Mouse (Mus musculus) cortical plate, adult 2 months (tissue): ENCODE measurements around the gene Nphp3. TPM values are rescaled to one million over a fixed set of nuclear protein-coding genes. Genes with fewer than 3 reads are reported as not detected.

ENCODE experiments used
- H3K27ac ChIP-seq: fragments of 200-500 bp; 2 replicates; pipeline ENCODE4 v1.5.1; 2012; ENCODE audit warnings: low read length, control low read depth, inconsistent platforms; ENCODE audit not compliant: insufficient read depth
- H3K4me1 ChIP-seq: fragments of 200-500 bp; 2 replicates; pipeline ENCODE4 v1.6.1; 2011; ENCODE audit warnings: low read length; ENCODE audit not compliant: control insufficient read depth, insufficient read depth
- H3K4me3 ChIP-seq: fragments of 200-500 bp; 2 replicates; pipeline ENCODE4 v1.5.1; 2011; ENCODE audit warnings: mild to moderate bottlenecking, low read length, control low read depth; ENCODE audit not compliant: insufficient read depth
- CTCF ChIP-seq: fragments of 200-500 bp; IDR thresholded peaks from 2 replicates; pipeline ENCODE4 v1.5.1; 2011; ENCODE audit warnings: mild to moderate bottlenecking, control low read depth, low read length; ENCODE audit not compliant: insufficient read depth; ENCODE audit errors: extremely low read depth
- POLR2A ChIP-seq: fragments of 200-500 bp; IDR thresholded peaks from 2 replicates; pipeline ENCODE4 v1.6.1; 2011; ENCODE audit warnings: mild to moderate bottlenecking, low read length, control low read depth; ENCODE audit not compliant: insufficient read depth; ENCODE audit errors: extremely low read depth
- polyA plus RNA-seq: library from polyadenylated mRNA; depleted of rRNA; stranded (reverse); fragments of >200 nt; gene quantifications from 2 replicates; pipeline ENCODE4 v1.2.3, GENCODE M21; 2012

The Nphp3 gene
- polyA plus RNA-seq, 1 experiment = 8.9 TPM

DNA sequence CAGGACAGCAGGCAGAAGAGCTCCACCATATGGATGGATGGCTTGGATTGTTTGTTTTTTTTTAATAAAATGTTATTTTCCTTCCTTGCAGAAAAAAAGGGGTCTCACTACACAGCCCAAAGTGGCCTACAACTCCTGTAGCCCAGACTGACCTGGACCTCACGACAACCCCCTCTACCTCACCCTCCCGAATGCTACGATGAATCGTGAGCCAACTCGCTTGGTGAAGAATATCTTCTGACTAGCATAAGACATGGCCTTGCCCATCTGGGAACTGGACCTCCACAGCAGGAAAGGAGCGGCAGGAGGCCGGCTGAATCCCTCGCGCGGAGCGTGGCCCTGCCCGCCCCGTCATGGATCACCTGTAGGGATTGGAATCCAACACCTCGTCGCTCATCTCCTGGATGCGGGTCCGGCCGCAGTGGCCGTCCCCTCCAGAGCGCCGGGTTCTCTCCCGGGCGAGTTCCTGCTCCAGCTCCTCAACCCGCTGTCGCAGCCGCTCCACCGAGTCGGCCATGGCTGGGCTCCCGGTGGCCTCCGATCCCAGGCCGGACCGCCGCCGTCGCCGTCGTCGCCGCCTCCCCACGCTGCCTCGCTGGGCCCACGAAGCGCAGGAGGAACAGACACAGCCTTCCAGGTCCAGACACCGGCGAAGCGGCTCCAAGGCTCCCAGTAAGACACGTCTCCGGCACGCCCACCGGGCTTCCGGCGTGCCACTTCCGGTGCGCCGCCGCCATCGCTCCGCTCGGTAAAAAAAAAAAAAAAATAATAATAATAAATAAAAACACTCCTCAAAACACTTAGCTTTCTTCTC lies 60.3 kb downstream of the Nphp3 start, which contains the start of gene Uba5:
Uba5 (minus strand) TSS at position 705 of the 814 bp plus-strand sequence.
- Histone ChIP-seq H3K4me1 (peaks cover 5% of the 10 kb centered on the region; the same call in 1 of the 2 replicates), H3K4me3 (peak within 1 kb of the TSS; percentile 70), H3K27ac (peak within 1 kb of the TSS; percentile 1; the same call in 1 of the 2 replicates)
- TF ChIP-seq CTCF (no peak), POLR2A (peak; percentile 49; the same call in 1 of the 2 replicates)

DNA sequence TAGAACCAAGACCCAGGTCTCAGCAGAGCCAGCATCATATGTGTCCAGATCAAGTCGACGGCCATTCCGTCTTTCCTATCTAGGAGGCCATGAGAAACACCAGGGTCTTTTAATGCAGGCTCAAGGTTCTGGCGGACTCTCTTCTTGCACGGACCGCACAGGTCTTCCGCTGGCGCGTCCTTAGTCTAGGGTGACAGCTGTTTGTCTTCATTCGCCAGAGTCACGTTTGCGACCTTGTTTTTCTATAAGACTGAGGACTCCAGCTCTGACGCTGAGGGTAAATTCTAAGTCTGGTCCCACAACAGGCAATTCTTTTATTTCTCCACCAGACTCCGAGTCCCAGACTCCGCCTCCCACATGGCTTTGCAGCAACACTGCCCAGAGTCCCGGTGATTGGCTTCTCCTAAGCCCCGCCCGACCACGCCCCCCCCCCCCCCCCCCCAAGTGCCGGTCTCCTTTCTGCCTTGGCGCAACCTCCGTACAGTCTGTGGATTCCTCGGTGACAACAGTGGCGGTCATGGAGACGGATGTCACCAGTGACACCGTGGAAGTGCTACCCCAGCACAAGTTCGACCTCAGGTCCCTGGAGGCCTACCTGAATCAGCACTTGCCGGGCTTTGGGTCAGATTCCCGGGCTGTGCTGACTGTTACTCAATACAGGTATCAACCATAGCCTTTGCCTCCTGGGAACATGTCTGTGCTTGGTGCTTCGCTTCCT lies 61.1 kb downstream of the Nphp3 start, which contains the start of gene Acad11:
Acad11 (plus strand) TSS at position 134 of the 718 bp plus-strand sequence.
- H3K4me1 ChIP-seq = peaks cover 5% of the 10 kb centered on the region; the same call in 1 of the 2 replicates
- no peak for TF ChIP-seq CTCF
- TF ChIP-seq POLR2A = peak; percentile 92
- H3K4me3 ChIP-seq = peak within 1 kb of the TSS; percentile 70
- peak within 1 kb of the TSS; percentile 1; the same call in 1 of the 2 replicates for H3K27ac ChIP-seq

DNA sequence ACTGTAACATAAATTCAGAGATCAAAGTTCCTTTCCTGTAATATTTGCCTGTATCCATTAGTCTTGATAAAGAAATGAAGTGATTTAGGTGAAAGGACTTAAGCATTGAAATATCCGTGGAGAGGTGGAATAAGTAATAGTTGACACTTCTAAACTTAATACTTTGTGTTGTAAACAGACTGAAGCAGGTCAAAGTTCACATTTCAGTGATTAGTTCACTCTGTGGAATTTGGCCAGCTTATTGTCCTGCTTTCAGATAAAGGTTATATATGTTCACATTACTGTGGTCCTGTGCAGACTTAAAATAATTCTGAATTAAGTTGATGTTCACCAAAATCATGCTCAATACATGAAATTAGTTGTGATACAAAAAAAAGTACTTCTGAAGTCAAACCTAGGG lies 62.2 kb downstream of the Nphp3 start:
- Histone ChIP-seq H3K27ac (no peak overlapping the region), H3K4me3 (peak overlapping the region; percentile 70; the same call in 1 of the 2 replicates), H3K4me1 (peaks cover 5% of the 10 kb centered on the region; the same call in 1 of the 2 replicates)
- no peak for TF ChIP-seq POLR2A
- no peak for TF ChIP-seq CTCF

DNA sequence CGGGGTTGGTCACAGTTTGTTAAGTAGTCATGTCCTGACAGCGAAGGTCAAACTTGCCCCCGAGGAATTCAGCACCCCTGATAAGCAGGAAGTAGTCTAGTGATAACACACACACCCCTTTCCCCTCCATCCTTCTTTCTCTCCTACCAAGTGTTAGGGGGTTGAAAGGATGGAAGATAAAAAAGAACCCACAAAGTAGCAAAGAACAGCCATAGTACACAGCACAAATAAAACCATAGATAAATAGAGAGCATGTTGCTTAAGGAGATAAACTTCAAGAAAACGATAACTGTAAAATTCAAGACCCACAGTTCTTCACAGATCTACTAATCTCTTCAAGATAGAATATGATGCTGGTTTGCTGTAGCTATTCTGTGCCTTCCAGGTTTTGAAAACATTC lies 67.9 kb downstream of the Nphp3 start:
- H3K27ac ChIP-seq = no peak overlapping the region
- no peak for TF ChIP-seq CTCF
- H3K4me1 ChIP-seq = no peaks in the 10 kb centered on the region
- H3K4me3 ChIP-seq = no peak overlapping the region

DNA sequence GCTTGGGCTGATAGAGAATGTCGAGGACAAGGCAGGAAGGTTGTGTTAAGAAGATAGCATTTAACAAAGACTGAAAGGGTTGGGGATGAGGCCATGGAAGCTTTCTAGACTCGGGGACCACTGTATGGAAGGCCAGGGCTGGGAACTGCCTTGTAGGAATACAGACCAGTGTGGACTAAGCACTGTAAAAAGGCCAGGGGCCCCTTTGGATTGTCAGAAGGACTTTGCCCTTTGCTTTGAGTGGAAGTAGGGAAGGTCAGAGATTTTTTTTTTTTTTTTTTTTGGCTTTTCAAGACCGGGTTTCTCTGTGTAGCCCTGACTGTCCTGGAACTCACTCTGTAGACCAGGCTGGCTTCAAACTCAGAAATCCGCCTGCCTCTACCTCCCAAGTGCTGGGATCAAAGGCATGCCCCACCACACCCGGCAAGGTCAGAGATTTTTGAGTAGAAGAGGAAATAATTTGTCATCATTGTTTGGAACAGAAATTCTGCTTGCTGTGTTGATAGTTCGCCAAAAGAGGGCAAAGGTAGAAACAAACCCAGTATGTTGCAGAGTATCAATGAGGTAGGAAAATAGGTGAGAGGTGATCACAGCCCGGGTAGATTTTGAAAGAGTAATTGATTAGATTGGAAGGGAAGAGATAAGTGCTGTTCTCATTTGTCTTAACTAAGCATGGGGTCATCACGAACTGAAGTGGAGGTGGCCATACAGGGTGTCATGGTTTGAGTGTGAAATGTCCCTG lies 68.7 kb downstream of the Nphp3 start:
- Histone ChIP-seq H3K4me1 (no peaks in the 10 kb centered on the region), H3K4me3 (no peak overlapping the region), H3K27ac (no peak overlapping the region)
- no peak for TF ChIP-seq CTCF

DNA sequence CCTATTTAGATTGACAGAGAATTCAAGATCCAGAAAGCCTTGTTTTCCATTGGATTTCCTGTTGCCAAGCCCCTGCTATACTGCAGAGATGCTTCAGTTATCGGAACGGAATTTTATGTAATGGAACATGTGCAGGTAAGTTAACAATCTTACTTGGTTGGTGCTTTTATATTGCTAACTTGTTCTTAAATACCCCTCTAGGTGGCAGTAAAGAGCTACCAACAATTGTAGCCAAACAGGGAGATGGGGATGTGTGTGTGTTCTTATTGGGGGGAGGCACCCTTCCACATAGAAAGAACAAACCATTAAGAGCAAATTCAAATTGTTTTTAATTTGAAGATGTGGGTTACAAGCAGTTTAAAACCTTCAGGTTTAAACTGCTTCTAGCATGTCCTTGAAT lies 73.5 kb downstream of the Nphp3 start:
- H3K27ac ChIP-seq = no peak overlapping the region
- H3K4me1 ChIP-seq = no peaks in the 10 kb centered on the region
- no peak overlapping the region for H3K4me3 ChIP-seq
- TF ChIP-seq POLR2A (no peak), CTCF (no peak)

DNA sequence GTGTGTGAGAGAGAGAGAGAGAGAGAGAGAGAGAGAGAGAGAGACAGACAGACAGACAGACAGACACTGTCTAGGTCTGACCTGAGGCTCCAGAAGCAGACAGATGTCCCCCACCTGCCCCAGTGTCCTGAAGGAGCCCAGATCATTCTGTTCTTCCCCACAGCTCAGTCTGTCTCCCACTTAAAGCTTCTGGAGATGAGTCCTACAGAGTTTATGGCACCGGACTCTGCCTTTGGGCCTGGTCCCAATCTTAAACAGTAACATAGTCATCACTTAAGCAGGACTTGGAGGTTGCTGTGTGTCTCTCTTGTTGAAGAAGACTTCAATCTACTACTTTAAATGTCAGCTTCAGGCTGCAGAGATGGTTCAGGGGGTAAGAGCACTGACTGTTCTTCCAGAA lies 76.4 kb downstream of the Nphp3 start:
- TF ChIP-seq POLR2A (no peak), CTCF (no peak)
- no peak overlapping the region for H3K4me3 ChIP-seq
- H3K27ac ChIP-seq = no peak overlapping the region
- no peaks in the 10 kb centered on the region for H3K4me1 ChIP-seq

DNA sequence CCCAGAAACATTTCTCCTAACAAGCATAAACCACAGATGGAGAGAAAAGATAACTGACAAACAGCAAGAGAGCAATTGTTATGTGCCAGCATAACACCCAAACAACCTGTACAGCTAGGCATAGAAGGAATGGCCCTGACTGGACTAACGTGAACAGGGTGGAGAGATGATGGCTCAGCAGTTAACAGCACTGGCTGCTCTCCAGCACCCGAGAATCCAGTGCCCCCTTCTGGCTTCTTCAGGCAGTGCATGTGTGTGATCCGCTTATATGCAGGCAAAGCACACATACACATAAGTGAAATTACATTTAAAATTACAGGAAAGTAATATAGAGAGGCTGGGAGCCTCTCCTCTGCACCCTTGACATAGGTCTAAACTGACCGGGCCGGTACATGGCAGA lies 77.0 kb downstream of the Nphp3 start:
- Histone ChIP-seq H3K4me1 (no peaks in the 10 kb centered on the region), H3K27ac (no peak overlapping the region)
- TF ChIP-seq CTCF (peak; percentile 49; the same call in 1 of the 2 replicates), POLR2A (no peak)

DNA sequence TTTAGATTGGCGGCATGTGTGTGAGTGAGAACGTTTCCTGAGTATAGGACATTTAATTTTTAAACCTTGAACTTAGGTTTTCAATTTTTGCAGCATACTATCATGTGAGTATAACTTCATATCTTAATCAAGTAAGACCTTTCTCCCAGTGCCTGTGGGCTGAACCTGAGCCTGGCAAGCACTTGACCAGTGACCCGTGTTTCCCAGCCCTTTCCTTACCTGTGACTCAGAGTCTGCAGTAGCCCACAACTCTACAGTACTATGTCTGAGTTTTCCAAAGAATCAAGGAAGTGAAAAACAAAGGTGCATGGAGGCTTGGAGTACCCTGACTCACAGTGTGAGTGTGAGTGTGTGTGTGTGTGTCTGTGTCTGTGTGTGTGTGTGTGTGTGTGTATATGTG lies 77.7 kb downstream of the Nphp3 start:
- no peak for TF ChIP-seq CTCF
- TF ChIP-seq POLR2A = no peak
- Histone ChIP-seq H3K27ac (no peak overlapping the region), H3K4me3 (no peak overlapping the region), H3K4me1 (no peaks in the 10 kb centered on the region)

More for the DNA sequence above, 77.0 kb downstream of the Nphp3 start:
- no peak overlapping the region for H3K4me3 ChIP-seq
